Mouse (Mus musculus) cortical plate, adult 2 months (tissue): ENCODE results near the gene Ptprt.

Experiments
- CTCF ChIP-seq: fragments of 200-500 bp; IDR thresholded peaks from 2 replicates; pipeline ENCODE4 v1.5.1; 2011; ENCODE audit warnings: mild to moderate bottlenecking, control low read depth, low read length; ENCODE audit not compliant: insufficient read depth; ENCODE audit errors: extremely low read depth
- POLR2A ChIP-seq: fragments of 200-500 bp; IDR thresholded peaks from 2 replicates; pipeline ENCODE4 v1.6.1; 2011; ENCODE audit warnings: mild to moderate bottlenecking, low read length, control low read depth; ENCODE audit not compliant: insufficient read depth; ENCODE audit errors: extremely low read depth

DNA sequence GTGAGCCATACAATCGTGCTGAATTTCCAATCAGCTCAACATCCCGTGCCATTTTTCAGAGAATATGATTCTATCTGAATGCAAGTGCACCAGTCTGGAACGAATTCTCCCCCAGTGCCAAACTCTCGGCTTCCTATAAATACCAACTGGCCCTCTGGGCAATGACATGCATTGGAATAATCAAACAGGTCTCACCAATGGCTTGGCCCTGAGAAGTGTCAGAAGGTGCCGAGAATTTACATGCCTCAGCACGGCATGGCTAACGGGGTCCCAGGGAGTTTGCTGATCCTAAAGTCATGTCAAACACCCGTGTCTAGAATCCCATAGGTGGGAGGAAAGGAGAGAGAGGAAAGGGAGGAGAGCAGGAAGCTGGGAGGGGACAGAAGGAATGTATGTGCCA is 251.7 kb downstream of the Ptprt start:
- no peak for TF ChIP-seq POLR2A
- no peak for TF ChIP-seq CTCF
